14 mouse cellular contexts compared by ENCODE assay signal in genomic region chr13:107873244-107873667, GRCm38 (mm10).
A peak's percentile ranks its signal among the peaks of the same experiment; 100 is the strongest.
DNase-seq lines count a peak whose midpoint lies in the region; ATAC-seq and TF ChIP-seq lines count a peak whose summit lies in the region.
"Had no signal": no experiment of that assay in that cellular context is flagged by ENCODE, and none has a peak within 500 bp of the region (broad histone marks: within the 10 kb centered on the region; RNA-seq: fewer than 3 reads in every experiment).

No protein-coding gene starts in this region.

- no peak for DNase-seq in layer of hippocampus, adult 2 months (ENCODE audit: low spot score in 2 of 2)
- no peak for DNase-seq in layer of hippocampus, adult 8-10 months (ENCODE audit: low spot score in 2 of 2)
- DNase-seq in 3T3-L1 (ENCODE audit: low read depth, low spot score) (peak; percentile 81), A20 (ENCODE audit: low read depth, low spot score) (peak; percentile 7)
- DNase-seq in left cerebral cortex, postnatal 10 days (ENCODE audit: extremely low spot score in 1 of 2, low spot score in 2 of 2) = no peak
- no peak for DNase-seq in testis, postnatal 14 days (ENCODE audit: low spot score)
- DNase-seq: adrenal gland, adult 8-10 months; cerebellum, adult 9-11 months; heart, postnatal 10 days; kidney, postnatal 25 days had no signal

- peak; percentile 47 for TF ChIP-seq CTCF in layer of hippocampus, adult 2 months (conservative IDR thresholded peaks at IDR 0.05)

- ATAC-seq in common myeloid progenitor, adult 5-6 weeks (replicated peaks; ENCODE audit: low read depth, poor library complexity, severe bottlenecking) = peak; percentile 36

- no peak overlapping the region for H3K4me3 ChIP-seq in layer of hippocampus, adult 2 months
- H3K4me3 ChIP-seq: embryonic facial prominence, embryonic 13.5 days; forebrain, embryonic 15.5 days; limb, embryonic 13.5 days had no signal

- H3K27ac ChIP-seq in layer of hippocampus, adult 2 months = no peak overlapping the region
- H3K27ac ChIP-seq: embryonic facial prominence, embryonic 13.5 days; forebrain, embryonic 15.5 days; limb, embryonic 13.5 days had no signal

- intact Hi-C loops in left cerebral cortex, postnatal 10 days (cut with DNase I) = no loop called here

Comparison
In these comparisons a context has a peak if more than half of its experiments do, and no peak if none do; other contexts are left out.
1. DNase-seq: peak in 3T3-L1 (single experiment) and A20 (single experiment); none in layer of hippocampus, adult 2 months (0 of 2), layer of hippocampus, adult 8-10 months (0 of 2), left cerebral cortex, postnatal 10 days (0 of 2) and testis, postnatal 14 days (single experiment).